Comparison of ENCODE assay signal across 8 mouse cellular contexts in the genomic region with DNA sequence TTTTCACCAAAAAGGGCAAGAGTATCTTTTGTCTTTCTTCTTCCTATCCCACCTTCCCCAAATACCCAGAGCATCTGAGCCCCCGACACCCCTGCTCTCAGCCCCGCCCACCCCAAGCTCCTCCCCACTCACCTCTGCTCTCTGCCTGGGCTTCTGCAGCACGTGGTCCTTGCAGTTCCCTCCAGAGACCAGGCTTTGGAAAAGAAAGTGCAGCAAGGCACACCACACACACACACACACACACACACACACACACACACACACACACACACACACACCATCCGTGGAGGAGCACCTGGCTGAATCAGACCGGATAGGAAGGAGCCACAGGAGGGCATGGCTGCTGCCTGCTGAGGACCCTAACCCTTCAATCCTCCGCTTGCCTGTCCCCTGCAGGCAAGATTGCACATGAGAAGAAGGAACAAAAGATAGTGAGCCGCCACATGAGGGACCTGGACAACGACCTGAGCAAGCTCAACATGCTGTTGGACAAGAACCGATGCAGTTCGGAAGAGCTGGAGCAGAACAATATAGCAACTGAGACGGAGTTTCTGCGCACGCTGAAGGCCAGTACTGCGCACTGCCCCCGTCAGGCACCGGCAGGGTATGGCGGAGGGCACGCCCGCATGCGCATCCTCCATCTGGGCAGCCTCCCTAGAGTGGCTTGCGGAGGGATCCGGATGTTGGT. TPM values are rescaled to one million over a fixed set of nuclear protein-coding genes. Genes with fewer than 3 reads are reported as not detected.
DNase-seq lines count a peak whose midpoint lies in the region; ATAC-seq and TF ChIP-seq lines count a peak whose summit lies in the region.

No protein-coding gene starts in this region.

- peaks cover 2% of the 10 kb centered on the region; the same call in 1 of the 2 replicates for H3K4me1 ChIP-seq in heart, embryonic 16.5 days (ENCODE audit: control insufficient read depth, insufficient read depth, low read length)
- no peaks in the 10 kb centered on the region for H3K4me1 ChIP-seq in liver, adult 2 months (ENCODE audit: control insufficient read depth, insufficient read depth, low read length)

- H3K4me2 ChIP-seq in heart, embryonic 16.5 days (ENCODE audit: low read depth, low read length) = peak overlapping the region; percentile 66

- no peaks in the 10 kb centered on the region for H3K9me3 ChIP-seq in heart, embryonic 16.5 days (replicated peaks; ENCODE audit: control insufficient read depth, low read length)

- WGBS in heart, embryonic 16.5 days = 6% methylated on average over 22 of the region's 22 CpGs
- 23% methylated on average over 22 of the region's 22 CpGs for WGBS in liver, adult 2 months

- peaks cover 4% of the 10 kb centered on the region; the same call in 1 of the 2 replicates for H3K27me3 ChIP-seq in heart, embryonic 16.5 days (ENCODE audit: control insufficient read depth, insufficient read depth, low read length)
- 0 out of 2 replicates have a peak, but pooled peaks cover 3% of the 10 kb centered on the region for H3K27me3 ChIP-seq in liver, adult 2 months (ENCODE audit: control insufficient read depth, insufficient read depth, low read length)

- no peaks in the 10 kb centered on the region for H3K36me3 ChIP-seq in heart, embryonic 16.5 days (ENCODE audit: control insufficient read depth, insufficient read depth)
- H3K36me3 ChIP-seq in liver, adult 2 months (ENCODE audit: control insufficient read depth, insufficient read depth, low read length) = no peaks in the 10 kb centered on the region

- H3K79me2 ChIP-seq in liver, adult 2 months (ENCODE audit: control insufficient read depth, insufficient read depth, low read length) = no peaks in the 10 kb centered on the region

- H3K4me3 ChIP-seq in gastrocnemius, adult 2 months = no peak overlapping the region
- peak overlapping the region; percentile 27 for H3K4me3 ChIP-seq in heart, embryonic 16.5 days (ENCODE audit: low read length)
- H3K4me3 ChIP-seq in liver, adult 2 months (ENCODE audit: insufficient read depth, low read depth, low read length) = no peak overlapping the region

- DNase-seq in gastrocnemius, adult 2 months = peak; percentile 51
- DNase-seq in gastrocnemius, postnatal 25 days = no peak
- peak; percentile 61 to 65 for DNase-seq in B cell, adult 2 months
- DNase-seq in brain, embryonic 14.5 days (ENCODE audit: low read depth) = peak; percentile 69
- no peak for DNase-seq in liver, adult 2 months (ENCODE audit: extremely low read depth, low read depth, low spot score)
- peak; percentile 71 for DNase-seq in neural tube, embryonic 10.5 days (ENCODE audit: extremely low spot score, low spot score)
- DNase-seq in c-Kit-positive CD71-positive TER-119-positive erythroid progenitor cells, embryonic 14.5 days (ENCODE audit: low spot score) = no peak

- no peak overlapping the region for H3K27ac ChIP-seq in gastrocnemius, adult 2 months
- H3K27ac ChIP-seq in heart, embryonic 16.5 days (ENCODE audit: low read length) = no peak overlapping the region
- H3K27ac ChIP-seq in liver, adult 2 months (replicated peaks; ENCODE audit: insufficient read depth, low read depth, low read length) = no peak overlapping the region

- ATAC-seq in heart, embryonic 16.5 days (replicated peaks; ENCODE audit: extremely low read depth, insufficient read depth, low FRiP score) = 0 out of 2 replicates have a peak, but pooled peaks have one; percentile 52

- no peak for TF ChIP-seq POLR2A in brain, embryonic 14.5 days (IDR thresholded peaks at IDR 0.05; ENCODE audit: borderline replicate concordance, extremely low read depth, insufficient read depth, insufficient read length, poor library complexity, severe bottlenecking)
- no peak for TF ChIP-seq POLR2A in liver, adult 2 months (IDR thresholded peaks at IDR 0.05; ENCODE audit: extremely low read depth, insufficient read depth, low read length)

- H3K9ac ChIP-seq in heart, embryonic 16.5 days (ENCODE audit: low read length) = peak overlapping the region; percentile 54
- H3K9ac ChIP-seq in liver, adult 2 months (ENCODE audit: low read depth, low read length) = no peak overlapping the region

- TF ChIP-seq CTCF in gastrocnemius, adult 2 months (IDR thresholded peaks at IDR 0.05) = peak; percentile 59
- TF ChIP-seq CTCF in brain, embryonic 14.5 days (IDR thresholded peaks at IDR 0.05; ENCODE audit: borderline replicate concordance, extremely low read depth, insufficient read depth, insufficient read length) = peak; percentile 55
- peak; percentile 43; the same call in 1 of the 2 replicates for TF ChIP-seq CTCF in liver, adult 2 months (IDR thresholded peaks at IDR 0.05; ENCODE audit: low read depth, low read length)

- intact Hi-C loops in gastrocnemius, adult 2 months (cut with DNase I) = loop anchor here (5.0 kb wide), 1 partner anchor 46 kb away; no protein-coding TSS in a partner anchor

RNA-seq across cellular contexts. Expression of a gene that starts 14.7 kb away (rescaled TPM):
- total RNA-seq in gastrocnemius, adult 2 months (2021) = 100 to 1,000 TPM; 148 to 177 TPM
- total RNA-seq in gastrocnemius, postnatal 25 days (2021) = 100 to 1,000 TPM; 110 to 138 TPM
- polyA plus RNA-seq in brain, embryonic 14.5 days (2012; rRNA removed) = 93.3 and 102 TPM in 2 replicates
- 92.3 and 95.9 TPM in 2 replicates for polyA plus RNA-seq in heart, embryonic 16.5 days (2015; fragmentation: Nextera tagmentation; extraction: Ambion mirVana)
- 22.4 and 49.3 TPM in 2 replicates for total RNA-seq in liver, adult 2 months (2014; rRNA removed)
- 108 and 119 TPM in 2 replicates for polyA plus RNA-seq in liver, adult 2 months (2012; rRNA removed)

RNA-seq across cellular contexts. Expression of a gene that starts 24.6 kb away (rescaled TPM):
- not detected for total RNA-seq in gastrocnemius, adult 2 months (2021)
- under 1 TPM in 1 of 2 experiments, not detected in 1; 0.41 TPM for total RNA-seq in gastrocnemius, postnatal 25 days (2021)
- 11.0 and 17.0 TPM in 2 replicates for polyA plus RNA-seq in brain, embryonic 14.5 days (2012; rRNA removed)
- polyA plus RNA-seq in heart, embryonic 16.5 days (2015; fragmentation: Nextera tagmentation; extraction: Ambion mirVana) = 2.9 and 3.1 TPM in 2 replicates
- total RNA-seq in liver, adult 2 months (2014; rRNA removed) = 0.07 and 0.09 TPM in 2 replicates
- polyA plus RNA-seq in liver, adult 2 months (2012; rRNA removed) = 0.04 TPM in 1 of 2 replicates, not detected in the other

RNA-seq across cellular contexts. Expression of a gene that starts 24.7 kb away (rescaled TPM):
- 10 to 100 TPM; 30.7 to 36.6 TPM for total RNA-seq in gastrocnemius, adult 2 months (2021)
- 10 to 100 TPM; 16.1 to 20.9 TPM for total RNA-seq in gastrocnemius, postnatal 25 days (2021)
- 69.8 and 99.3 TPM in 2 replicates for polyA plus RNA-seq in brain, embryonic 14.5 days (2012; rRNA removed)
- 15.6 and 19.1 TPM in 2 replicates for polyA plus RNA-seq in heart, embryonic 16.5 days (2015; fragmentation: Nextera tagmentation; extraction: Ambion mirVana)
- total RNA-seq in liver, adult 2 months (2014; rRNA removed) = 4.6 and 5.5 TPM in 2 replicates
- polyA plus RNA-seq in liver, adult 2 months (2012; rRNA removed) = 8.5 and 9.5 TPM in 2 replicates

RNA-seq across cellular contexts. Expression of a gene that starts 46.9 kb away (rescaled TPM):
- total RNA-seq in gastrocnemius, adult 2 months (2021) = 10 to 100 TPM; 42.1 to 51.6 TPM
- 10 to 100 TPM; 29.9 to 36.9 TPM for total RNA-seq in gastrocnemius, postnatal 25 days (2021)
- polyA plus RNA-seq in brain, embryonic 14.5 days (2012; rRNA removed) = 188 and 217 TPM in 2 replicates
- 248 and 252 TPM in 2 replicates for polyA plus RNA-seq in heart, embryonic 16.5 days (2015; fragmentation: Nextera tagmentation; extraction: Ambion mirVana)
- total RNA-seq in liver, adult 2 months (2014; rRNA removed) = 57.3 and 64.2 TPM in 2 replicates
- 49.8 and 61.5 TPM in 2 replicates for polyA plus RNA-seq in liver, adult 2 months (2012; rRNA removed)

RNA-seq across cellular contexts. Expression of a gene that starts 54.6 kb away (rescaled TPM):
- total RNA-seq in gastrocnemius, adult 2 months (2021) = under 1 TPM; 0.33 to 0.54 TPM
- total RNA-seq in gastrocnemius, postnatal 25 days (2021) = under 1 TPM; 0.43 to 0.51 TPM
- 0.18 and 0.22 TPM in 2 replicates for polyA plus RNA-seq in brain, embryonic 14.5 days (2012; rRNA removed)
- polyA plus RNA-seq in heart, embryonic 16.5 days (2015; fragmentation: Nextera tagmentation; extraction: Ambion mirVana) = 0.20 and 0.35 TPM in 2 replicates
- total RNA-seq in liver, adult 2 months (2014; rRNA removed) = 0.09 and 0.20 TPM in 2 replicates
- polyA plus RNA-seq in liver, adult 2 months (2012; rRNA removed) = 0.10 and 0.22 TPM in 2 replicates

Comparison
In these comparisons a context has a peak if more than half of its experiments do, and no peak if none do; other contexts are left out.
1. DNase-seq: peak in gastrocnemius, adult 2 months (single experiment), B cell, adult 2 months (2 of 2), brain, embryonic 14.5 days (single experiment) and neural tube, embryonic 10.5 days (single experiment); none in gastrocnemius, postnatal 25 days (single experiment), liver, adult 2 months (single experiment) and c-Kit-positive CD71-positive TER-119-positive erythroid progenitor cells, embryonic 14.5 days (single experiment).
2. Peak in every context shown above with its lines, with median percentiles within 50 percentile points of each other: CTCF ChIP-seq.